Mouse (Mus musculus): ENCODE measurements at regions not wholly inside any gene's neighbourhood (a gene's known extent, or its start where the extent isn't known, plus 50 kb on each side); places are given as distances from the start of the nearest gene placed in this dataset.

GRCm38 (mm10) chr13:53717086-53717485 is 244.2 kb upstream of the Msx2 start:
- no peak for DNase-seq (ENCODE audit: low read depth, low spot score)

DNA sequence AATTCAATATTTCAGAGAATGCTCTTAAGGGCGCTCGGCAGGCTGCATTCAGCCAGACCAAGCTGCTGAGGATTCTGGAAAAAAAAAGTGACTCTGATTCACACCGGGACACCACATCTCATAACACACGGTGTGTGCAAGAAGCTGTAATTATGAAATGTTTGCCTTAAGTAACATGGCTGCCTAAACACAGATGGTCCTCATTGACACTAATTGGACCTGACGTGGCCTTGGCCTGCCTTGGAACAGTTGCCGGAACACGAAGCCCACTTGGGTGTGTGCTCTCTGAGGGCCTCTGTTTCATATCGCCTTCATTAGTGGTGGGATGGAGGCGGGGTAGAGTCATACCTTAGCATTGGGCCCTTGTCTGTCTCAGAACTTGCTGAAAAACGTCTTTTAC is 236.2 kb upstream of the Msx2 start:
- no peak for DNase-seq (ENCODE audit: low read depth, low spot score)

DNA sequence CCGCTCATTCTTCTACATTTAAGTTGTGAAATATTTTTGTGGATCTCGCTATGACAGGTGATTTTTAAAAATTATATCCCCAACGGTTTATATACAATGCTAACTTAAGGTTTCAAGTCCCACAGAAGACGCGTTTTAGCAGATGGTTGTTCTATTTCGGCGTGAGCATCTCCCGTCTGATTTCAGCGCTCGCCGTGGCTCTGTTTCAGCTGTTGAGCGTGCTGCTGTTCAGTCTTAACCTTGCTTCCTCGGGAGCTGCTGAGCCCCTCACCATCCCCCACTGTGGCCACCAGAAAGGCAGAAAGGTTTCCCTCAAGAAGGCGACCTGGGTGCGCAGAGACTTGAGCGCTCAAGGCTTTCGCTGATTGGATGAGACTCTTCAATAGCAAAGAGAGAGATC is 234.7 kb upstream of the Msx2 start:
- DNase-seq (ENCODE audit: low read depth, low spot score), result no peak

- no peak for DNase-seq (ENCODE audit: low read depth, low spot score)
These were observed 231.2 kb upstream of the Msx2 start for GRCm38 (mm10) chr13:53704104-53704503.

- DNase-seq (ENCODE audit: low read depth, low spot score), result no peak
These were observed 227.4 kb upstream of the Msx2 start for GRCm38 (mm10) chr13:53700236-53700635.

GRCm38 (mm10) chr13:53697954-53698353 is 225.1 kb upstream of the Msx2 start:
- no peak for DNase-seq (ENCODE audit: low read depth, low spot score)

- no peak for DNase-seq (ENCODE audit: low read depth, low spot score)
These were observed 222.5 kb upstream of the Msx2 start for GRCm38 (mm10) chr13:53695385-53695784.

GRCm38 (mm10) chr13:53688934-53689333 is 216.1 kb upstream of the Msx2 start:
- no peak for DNase-seq (ENCODE audit: low read depth, low spot score)

DNA sequence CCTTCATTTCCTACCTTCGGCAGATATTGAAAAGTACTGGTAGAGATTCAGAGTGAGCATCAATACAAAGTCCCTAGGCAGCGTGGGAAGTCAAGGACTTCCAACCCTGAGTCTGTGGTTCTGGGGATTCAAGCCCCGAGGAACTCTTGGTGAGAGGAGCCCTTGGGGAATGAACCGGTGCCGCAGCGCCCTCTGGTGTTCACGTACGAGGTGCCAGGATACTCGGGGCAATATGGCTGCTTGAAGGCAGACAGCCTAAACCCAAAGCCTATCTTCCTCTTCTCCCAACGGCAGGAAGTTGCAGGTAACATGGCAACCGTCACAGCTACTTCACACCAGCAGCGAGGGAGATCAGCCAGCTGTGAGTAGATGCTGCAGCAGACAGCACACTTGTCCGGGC is 215.6 kb upstream of the Msx2 start:
- peak; percentile 6 for DNase-seq (ENCODE audit: low read depth, low spot score)

DNA sequence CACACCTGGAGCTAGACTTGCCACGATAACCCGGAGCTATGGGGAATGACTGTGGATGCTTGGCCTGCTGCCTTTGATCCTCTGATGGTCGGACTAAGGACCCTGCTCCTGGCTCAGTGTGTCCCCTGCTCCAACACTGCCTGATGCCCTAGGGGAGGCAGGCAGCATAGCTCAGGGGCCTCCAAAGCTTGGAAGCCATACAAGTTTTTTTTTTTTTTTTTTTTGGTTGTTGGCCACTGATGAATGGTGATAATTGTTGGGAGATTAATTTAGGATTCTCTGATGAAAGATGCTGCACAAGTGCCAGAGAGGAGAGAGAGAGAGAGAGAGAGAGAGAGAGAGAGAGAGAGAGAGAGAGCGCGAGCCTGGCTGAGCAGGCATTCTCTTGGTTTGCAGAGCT is 211.6 kb upstream of the Msx2 start:
- no peak for DNase-seq (ENCODE audit: low read depth, low spot score)

DNA sequence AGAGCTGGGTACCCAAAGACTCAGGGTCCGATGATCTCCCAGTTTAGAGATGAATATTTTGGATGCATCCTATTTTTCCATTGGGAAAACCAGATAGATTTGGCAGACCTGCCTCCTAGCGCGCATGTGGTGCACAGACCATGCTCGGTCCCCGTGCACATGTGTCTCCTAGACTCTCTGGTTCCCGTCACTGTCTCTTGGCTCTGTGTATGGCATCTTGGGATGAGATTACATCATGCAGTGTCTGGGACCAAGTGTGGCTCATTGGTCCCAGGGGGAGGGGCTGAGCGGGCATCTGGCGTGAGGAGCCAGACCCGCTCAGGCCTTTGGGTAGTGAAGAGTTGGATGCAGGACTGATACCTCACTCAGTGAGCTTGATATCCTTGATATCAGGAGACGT is 204.3 kb upstream of the Msx2 start:
- no peak for DNase-seq (ENCODE audit: low read depth, low spot score)

DNA sequence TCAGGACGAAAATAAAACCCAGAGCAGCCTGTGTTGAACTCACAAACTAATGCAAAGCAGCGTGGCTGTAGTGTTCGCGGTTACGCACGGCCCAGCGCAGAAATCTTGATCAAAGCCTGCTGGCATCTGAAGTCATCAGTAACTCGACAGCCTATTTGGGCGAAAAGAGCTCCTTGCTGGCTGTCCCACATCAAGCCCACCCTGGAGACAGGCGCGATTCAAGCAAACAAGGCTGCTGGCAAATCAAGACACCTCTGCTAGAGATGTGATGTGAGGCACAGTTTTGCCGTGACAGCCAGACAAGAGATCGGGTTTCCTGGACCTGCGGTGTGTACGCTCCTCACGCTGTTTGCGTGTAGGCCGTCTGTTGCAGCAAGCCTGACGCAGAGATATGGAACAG is 197.5 kb upstream of the Msx2 start:
- DNase-seq (ENCODE audit: low read depth, low spot score), result no peak

GRCm38 (mm10) chr13:53667518-53667917 is 194.6 kb upstream of the Msx2 start:
- DNase-seq (ENCODE audit: low read depth, low spot score), result no peak

GRCm38 (mm10) chr13:53665592-53665991 is 192.7 kb upstream of the Msx2 start:
- no peak for DNase-seq (ENCODE audit: low read depth, low spot score)

DNA sequence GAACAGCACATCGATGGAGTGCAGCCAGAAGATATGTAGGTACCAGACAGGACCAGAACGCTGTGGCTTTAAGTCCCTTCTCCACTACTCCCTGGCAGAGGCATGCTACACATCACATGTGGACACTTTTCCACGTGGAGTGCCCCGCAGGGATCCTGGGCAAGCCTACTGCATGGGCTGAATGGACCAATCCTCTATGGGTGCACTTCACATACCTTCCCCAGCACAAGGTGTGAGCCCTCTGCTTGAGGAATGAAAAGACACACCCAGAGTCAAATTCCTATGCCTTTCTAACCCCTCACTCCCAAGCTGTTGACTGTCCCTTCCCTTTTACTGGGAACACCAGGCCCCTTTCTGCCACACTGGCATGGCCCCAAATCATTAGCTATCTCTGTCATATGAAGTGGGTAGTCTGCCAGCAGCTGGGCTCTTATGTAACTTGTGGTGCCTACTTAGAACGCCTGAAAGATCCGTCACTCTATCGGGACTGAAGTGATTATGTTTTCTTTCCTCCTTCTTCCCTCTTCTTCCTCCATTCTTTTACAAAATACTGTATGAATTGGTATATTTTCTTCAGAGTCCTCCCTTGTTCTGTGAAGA is 191.9 kb upstream of the Msx2 start:
- DNase-seq (ENCODE audit: low read depth, low spot score), result no peak

- no peak for DNase-seq (ENCODE audit: low read depth, low spot score)
These were observed 180.0 kb upstream of the Msx2 start for GRCm38 (mm10) chr13:53652826-53653225.

DNA sequence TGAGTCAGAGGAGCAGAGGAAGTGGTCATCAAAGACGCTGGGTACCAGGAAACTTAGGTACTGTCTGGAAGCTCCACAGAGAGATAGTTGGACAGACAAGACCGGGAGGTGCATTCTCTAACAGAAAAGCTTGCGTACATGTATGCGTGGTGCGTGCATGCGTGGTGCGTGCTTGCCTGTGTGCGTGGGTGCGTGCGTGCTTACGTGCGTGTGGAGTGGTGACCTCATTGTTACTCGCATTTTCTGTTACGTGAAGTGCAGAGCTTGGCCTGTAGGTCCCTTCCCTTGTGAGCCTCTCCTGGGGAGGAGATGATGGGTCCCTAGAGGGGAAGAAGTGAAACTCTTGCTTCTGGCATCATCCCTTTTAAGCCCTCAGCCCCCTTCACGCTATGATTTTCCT is 175.5 kb upstream of the Msx2 start:
- no peak for DNase-seq (ENCODE audit: low read depth, low spot score)

GRCm38 (mm10) chr13:53642557-53642956 is 169.7 kb upstream of the Msx2 start:
- DNase-seq (ENCODE audit: low read depth, low spot score), result no peak

- DNase-seq (ENCODE audit: low read depth, low spot score), result no peak
These were observed 166.7 kb upstream of the Msx2 start for GRCm38 (mm10) chr13:53639584-53639983.

GRCm38 (mm10) chr13:53639115-53639514 is 166.2 kb upstream of the Msx2 start:
- DNase-seq (ENCODE audit: low read depth, low spot score), result no peak

DNA sequence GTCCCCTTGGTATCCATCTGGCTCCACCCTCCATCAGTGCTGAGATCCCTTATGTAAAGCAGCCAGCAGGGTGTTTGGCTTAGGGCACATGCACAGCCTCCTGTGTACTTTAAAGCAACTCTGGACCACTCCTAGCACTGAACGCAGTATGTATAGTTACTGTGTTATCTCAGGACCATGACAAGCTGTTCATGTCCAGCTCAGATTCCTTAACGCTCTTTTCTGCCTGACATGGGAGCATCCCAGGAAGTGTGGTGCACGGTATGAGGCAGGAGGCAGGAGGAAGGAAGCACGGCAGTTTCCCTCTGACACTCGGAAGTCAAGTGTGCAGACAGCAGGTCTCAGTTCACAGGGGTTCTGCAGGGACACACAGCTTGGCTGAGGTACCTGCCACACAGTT is 163.1 kb upstream of the Msx2 start:
- DNase-seq (ENCODE audit: low read depth, low spot score), result no peak

- DNase-seq (ENCODE audit: low read depth, low spot score), result no peak
These were observed 161.8 kb upstream of the Msx2 start for GRCm38 (mm10) chr13:53634637-53635203.

DNA sequence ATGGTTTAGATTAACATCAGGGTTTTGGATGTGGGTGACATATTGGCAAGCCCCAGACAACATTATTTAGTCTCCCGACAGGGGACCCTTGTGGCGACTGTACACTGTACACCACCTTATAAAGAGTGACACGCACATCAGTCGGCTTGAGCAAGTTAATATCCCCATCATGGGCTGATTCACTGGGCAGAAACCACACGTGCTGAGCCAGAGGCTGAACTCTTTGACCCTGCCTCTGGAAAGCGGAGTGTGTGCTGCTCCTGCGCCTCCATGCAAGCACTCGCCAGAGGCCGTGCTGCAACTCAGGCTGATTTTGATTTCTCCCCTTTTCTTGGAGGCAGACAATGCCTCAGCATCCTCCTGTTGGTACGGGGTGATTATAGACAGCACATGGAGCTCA is 125.2 kb upstream of the Msx2 start:
- no peak for DNase-seq (ENCODE audit: low read depth, low spot score)

All from CD4-positive, CD25-positive, alpha-beta regulatory T cell, adult 2 months (primary cell).